Mouse (Mus musculus) neural tube, embryonic 12.5 days (tissue): Measurements from ENCODE around the gene Cnn3. TPM values are rescaled to one million over a fixed set of nuclear protein-coding genes. Genes with fewer than 3 reads are reported as not detected.

Experiments used
- polyA plus RNA-seq: library from polyadenylated mRNA; unstranded; fragments of >200 nt; fragmentation: Nextera tagmentation; extraction: Ambion mirVana; gene quantifications from 2 replicates; pipeline ENCODE4 v1.2.1, GENCODE M21; 2016

The Cnn3 gene
- polyA plus RNA-seq, 1 experiment from 2014 or later, result 919 TPM

Other genes starting within 250 kb of the Cnn3 start
- 0.60 and 0.82 TPM in 2 replicates for gene Tmem56, start 143.4 kb upstream of the Cnn3 start, polyA plus RNA-seq
- 26.8 and 33.5 TPM in 2 replicates for gene Alg14, start 134.7 kb upstream of the Cnn3 start, polyA plus RNA-seq
- gene Slc44a3, start 105.9 kb downstream of the Cnn3 start, polyA plus RNA-seq, result 0.53 and 0.86 TPM in 2 replicates
- gene 4930432M17Rik, start 244.3 kb downstream of the Cnn3 start, polyA plus RNA-seq, result not detected in 2 replicates